Mouse (Mus musculus): ENCODE results near the gene Slc6a13.

- TF ChIP-seq ZC3H11A (IDR thresholded peaks at IDR 0.05; ENCODE audit: borderline replicate concordance, low read depth, low read length) (no peak), HCFC1 (IDR thresholded peaks at IDR 0.05; ENCODE audit: borderline replicate concordance, insufficient read depth, low read length) (no peak), CHD2 (IDR thresholded peaks at IDR 0.05; ENCODE audit: low read depth, low read length) (no peak), MAFK (IDR thresholded peaks at IDR 0.05; ENCODE audit: insufficient read depth, low read depth, low read length) (no peak)
Observed at GRCm38 (mm10) chr6:121371197-121371980, 71.4 kb downstream of the Slc6a13 start.
